Mouse (Mus musculus) heart, adult 2 months (tissue): ENCODE data around the gene Nell1.

ENCODE experiments used
- CTCF ChIP-seq: fragments of 200-600 bp; IDR thresholded peaks from 2 replicates; pipeline ENCODE4 v1.8.1; 2022; ENCODE audit warnings: antibody characterized with exemption, mild to moderate bottlenecking, moderate library complexity
- EP300 ChIP-seq: fragments of 200-500 bp; IDR thresholded peaks from 2 replicates; pipeline ENCODE4 v1.6.1; 2011; ENCODE audit warnings: low read depth, low read length, control low read depth; ENCODE audit not compliant: insufficient read depth
- POLR2A ChIP-seq: fragments of 200-500 bp; IDR thresholded peaks from 2 replicates; pipeline ENCODE4 v1.6.1; 2011; ENCODE audit warnings: mild to moderate bottlenecking, low read depth, low read length, control low read depth; ENCODE audit not compliant: insufficient read depth

DNA sequence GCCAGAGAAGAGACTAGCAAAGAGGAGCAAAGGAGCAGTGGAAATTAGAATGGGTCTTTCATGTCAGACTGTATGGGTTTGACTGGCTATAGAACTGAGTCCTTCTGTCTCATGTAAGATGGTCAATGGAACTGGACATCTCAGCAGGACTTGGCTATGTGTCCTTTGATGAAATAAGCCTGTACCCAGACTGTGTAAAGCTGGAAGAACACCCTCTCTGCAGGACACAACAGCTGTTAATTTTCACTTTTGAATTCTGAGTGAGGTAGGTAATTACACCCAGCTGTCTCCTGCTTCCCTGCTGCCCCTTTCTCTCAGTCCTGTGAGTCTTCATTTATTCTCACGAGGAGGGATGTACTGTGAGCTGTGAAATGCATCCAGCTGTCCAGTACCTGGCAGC lies 895.5 kb downstream of the Nell1 start:
- TF ChIP-seq CTCF (no peak), EP300 (no peak), POLR2A (no peak)
